Mouse (Mus musculus) heart, adult 2 months (tissue): ENCODE measurements around the gene Nectin1.

ENCODE experiments used
- EP300 ChIP-seq: fragments of 200-500 bp; IDR thresholded peaks from 2 replicates; pipeline ENCODE4 v1.6.1; 2011; ENCODE audit warnings: low read depth, low read length, control low read depth; ENCODE audit not compliant: insufficient read depth
- POLR2A ChIP-seq: fragments of 200-500 bp; IDR thresholded peaks from 2 replicates; pipeline ENCODE4 v1.6.1; 2011; ENCODE audit warnings: mild to moderate bottlenecking, low read depth, low read length, control low read depth; ENCODE audit not compliant: insufficient read depth

DNA sequence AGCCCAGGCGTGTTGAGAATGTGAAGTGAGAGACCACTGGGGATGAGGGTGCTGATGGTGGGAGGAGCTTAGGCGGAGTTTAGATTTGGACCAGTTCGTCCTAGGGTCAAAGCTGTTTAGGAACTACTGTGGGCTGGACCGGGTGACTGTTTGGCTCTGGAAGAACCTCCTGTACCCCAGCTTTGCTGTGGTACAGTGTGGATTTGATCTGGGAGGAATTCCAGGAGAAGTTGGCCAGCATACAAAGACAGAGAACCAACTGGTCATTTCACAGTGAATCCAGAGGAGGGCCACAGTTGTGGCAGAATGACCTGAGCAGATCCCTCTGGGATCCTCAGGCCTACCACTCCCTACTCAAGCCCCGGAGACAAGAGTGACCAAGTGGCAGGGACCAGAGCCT, 38.6 kb downstream of the Nectin1 start:
- TF ChIP-seq EP300 (no peak), POLR2A (no peak)
